Mouse (Mus musculus) heart, embryonic 16.5 days (tissue): ENCODE data around the gene Fcgr3. TPM values are rescaled to one million over a fixed set of nuclear protein-coding genes. Genes with fewer than 3 reads are reported as not detected.
"Not testable (repeated sequence)": the region's sequence is repeated elsewhere in the genome, so short reads cannot be mapped to it uniquely, and the experiment has no call there.

Experiments used
- ATAC-seq: fragments of 200-750 bp; cut with Nextera tagmentation; replicated peaks from 2 replicates; pipeline ENCODE4 v1.8.0; 2017; ENCODE audit warnings: moderate number of reproducible peaks; ENCODE audit not compliant: insufficient read depth, low FRiP score; ENCODE audit errors: extremely low read depth
- H3K27ac ChIP-seq: fragments of 300-500 bp; sonication (generic); 2 replicates; pipeline ENCODE4 v1.5.1; 2014; ENCODE audit warnings: mild to moderate bottlenecking, low read length, control low read depth, moderate library complexity
- H3K27me3 ChIP-seq: fragments of 300-500 bp; sonication (generic); 2 replicates; pipeline ENCODE4 v1.6.1; 2014; ENCODE audit warnings: low read length, mixed read lengths; ENCODE audit not compliant: control insufficient read depth, insufficient read depth
- H3K36me3 ChIP-seq: fragments of 300-500 bp; sonication (generic); 2 replicates; pipeline ENCODE4 v1.6.1; 2014; ENCODE audit not compliant: control insufficient read depth, insufficient read depth
- H3K4me1 ChIP-seq: fragments of 300-500 bp; sonication (generic); 2 replicates; pipeline ENCODE4 v1.6.1; 2014; ENCODE audit warnings: low read length, mixed read lengths; ENCODE audit not compliant: control insufficient read depth, insufficient read depth
- H3K4me2 ChIP-seq: fragments of 300-500 bp; sonication (generic); 2 replicates; pipeline ENCODE4 v1.6.1; 2014; ENCODE audit warnings: low read depth, mild to moderate bottlenecking, control low read depth, low read length
- H3K4me3 ChIP-seq: fragments of 300-500 bp; sonication (generic); 2 replicates; pipeline ENCODE4 v1.5.1; 2014; ENCODE audit warnings: mild to moderate bottlenecking, control low read depth, low read length
- H3K9ac ChIP-seq: fragments of 300-500 bp; sonication (generic); 2 replicates; pipeline ENCODE4 v1.6.1; 2014; ENCODE audit warnings: low read length, control low read depth
- H3K9me3 ChIP-seq: fragments of 300-500 bp; sonication (generic); replicated peaks from 2 replicates; pipeline ENCODE4 v1.6.1; 2016; ENCODE audit warnings: low read length; ENCODE audit not compliant: control insufficient read depth
- WGBS: fragments of 180-500 bp; shearing (Covaris S2); extraction: QIAGEN DNeasy Blood & Tissue Kit; methylation state at CpG from one replicate; pipeline ENCODE4 v1.1.7; 2014; 5-methylcytosine and 5-hydroxymethylcytosine counted together
- polyA plus RNA-seq: library from polyadenylated mRNA; unstranded; fragments of >200 nt; fragmentation: Nextera tagmentation; extraction: Ambion mirVana; gene quantifications from 2 replicates; pipeline ENCODE4 v1.2.1, GENCODE M21; 2015

The Fcgr3 gene
- polyA plus RNA-seq, 1 experiment from 2014 or later, result 10.7 TPM

DNA sequence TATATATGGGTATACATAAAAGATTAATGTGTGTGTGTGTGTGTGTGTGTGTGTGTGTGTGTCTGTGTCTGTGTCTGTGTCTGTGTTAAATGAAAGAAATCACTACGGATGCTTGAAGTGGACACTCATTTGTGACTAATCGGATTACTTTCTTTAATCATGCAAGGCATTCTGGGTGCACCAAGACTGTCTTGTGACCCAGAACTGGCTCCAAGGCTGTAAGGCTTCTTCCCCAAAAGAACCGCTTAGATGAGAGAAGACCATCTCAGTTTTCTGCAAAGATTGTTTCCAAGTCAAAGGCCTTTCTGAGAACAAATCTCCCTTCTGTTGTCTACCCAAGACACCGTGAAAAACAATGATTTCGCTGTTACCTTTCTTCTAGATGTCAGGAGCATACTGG is 12.5 kb upstream of the Fcgr3 start:
- not testable (repeated sequence) for ATAC-seq, H3K4me1 ChIP-seq, H3K27ac ChIP-seq

DNA sequence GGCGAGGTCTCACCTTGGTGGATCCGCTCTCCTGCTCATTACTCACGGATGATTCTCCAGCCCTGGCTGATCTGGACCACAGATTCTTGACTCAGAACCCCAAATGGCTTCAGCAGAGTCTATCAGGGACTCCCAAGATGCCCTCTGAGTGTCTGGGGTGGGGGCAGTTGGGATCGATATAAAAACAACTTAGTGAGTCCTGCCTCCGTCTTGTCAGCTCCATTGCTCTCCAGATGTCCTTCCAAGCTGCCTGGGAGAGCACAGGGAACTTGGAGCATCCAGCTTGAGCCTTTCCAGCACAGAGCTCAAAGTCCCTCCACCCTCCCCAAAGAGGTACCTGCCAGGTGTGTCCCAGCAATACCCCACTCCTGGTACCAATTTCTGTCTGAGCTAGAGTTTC is 11.4 kb upstream of the Fcgr3 start:
- not testable (repeated sequence) for H3K4me2 ChIP-seq, H3K9ac ChIP-seq, H3K9me3 ChIP-seq, H3K27ac ChIP-seq, H3K36me3 ChIP-seq, H3K4me3 ChIP-seq, ATAC-seq, H3K4me1 ChIP-seq
- WGBS, result 80% methylated on average over 4 of the region's 5 CpGs
- peaks cover 16% of the 10 kb centered on the region for H3K27me3 ChIP-seq

More for the DNA sequence above, 12.5 kb upstream of the Fcgr3 start:
- WGBS, result 41% methylated on average over 5 of the region's 5 CpGs
- not testable (repeated sequence) for H3K4me3 ChIP-seq, H3K4me2 ChIP-seq, H3K36me3 ChIP-seq, H3K9me3 ChIP-seq, H3K9ac ChIP-seq
- H3K27me3 ChIP-seq, result peaks cover 20% of the 10 kb centered on the region

DNA sequence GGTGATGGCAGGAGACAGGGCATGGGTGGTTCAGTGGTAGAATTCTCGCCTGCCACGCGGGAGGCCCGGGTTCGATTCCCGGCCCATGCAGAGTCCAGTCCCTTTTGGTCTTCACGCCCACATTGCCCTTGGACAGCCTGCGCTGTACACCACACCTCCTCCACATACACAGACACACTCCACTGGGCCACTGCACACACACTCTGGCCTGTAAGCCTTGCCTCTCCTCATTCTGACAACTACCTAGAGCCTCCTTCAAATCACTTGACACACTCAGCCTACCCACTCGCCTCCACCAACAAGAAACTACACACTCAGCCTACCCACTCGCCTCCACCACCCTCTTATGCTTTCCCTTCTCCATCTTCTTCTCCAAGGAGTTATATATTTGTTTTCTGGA is 9.5 kb upstream of the Fcgr3 start:
- not testable (repeated sequence) for H3K4me1 ChIP-seq, H3K4me3 ChIP-seq, H3K9ac ChIP-seq, H3K9me3 ChIP-seq, H3K36me3 ChIP-seq, H3K27ac ChIP-seq, H3K4me2 ChIP-seq
- ATAC-seq, result 0 out of 2 replicates have a peak, but pooled peaks have one; percentile 7
- H3K27me3 ChIP-seq, result peaks cover 26% of the 10 kb centered on the region
- 19% methylated on average over 4 of the region's 10 CpGs for WGBS

DNA sequence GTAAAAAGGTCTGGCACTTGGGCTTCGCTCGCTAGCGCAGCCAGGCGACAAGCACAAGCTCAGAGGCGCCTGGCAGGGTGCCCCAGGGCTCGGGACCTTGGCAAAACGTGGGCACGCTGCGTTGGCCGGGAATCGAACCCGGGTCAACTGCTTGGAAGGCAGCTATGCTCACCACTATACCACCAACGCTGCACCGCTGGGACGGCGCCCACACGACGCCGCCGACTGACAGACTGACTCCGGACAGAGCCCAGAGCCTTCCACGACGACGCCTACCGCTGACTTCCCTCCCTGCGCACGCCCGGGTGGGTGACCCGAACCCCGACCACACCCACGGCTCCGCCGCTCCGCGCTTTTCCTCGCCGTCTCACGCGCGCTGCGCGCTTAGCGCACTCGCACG is 7.5 kb upstream of the Fcgr3 start:
- H3K4me1 ChIP-seq, H3K36me3 ChIP-seq, H3K4me2 ChIP-seq, H3K9ac ChIP-seq, H3K4me3 ChIP-seq, H3K9me3 ChIP-seq, H3K27ac ChIP-seq: not testable (repeated sequence)
- no CpG with 5 or more reads among the region's 45 CpGs for WGBS
- peaks cover 24% of the 10 kb centered on the region for H3K27me3 ChIP-seq
- peak; percentile 39 for ATAC-seq

DNA sequence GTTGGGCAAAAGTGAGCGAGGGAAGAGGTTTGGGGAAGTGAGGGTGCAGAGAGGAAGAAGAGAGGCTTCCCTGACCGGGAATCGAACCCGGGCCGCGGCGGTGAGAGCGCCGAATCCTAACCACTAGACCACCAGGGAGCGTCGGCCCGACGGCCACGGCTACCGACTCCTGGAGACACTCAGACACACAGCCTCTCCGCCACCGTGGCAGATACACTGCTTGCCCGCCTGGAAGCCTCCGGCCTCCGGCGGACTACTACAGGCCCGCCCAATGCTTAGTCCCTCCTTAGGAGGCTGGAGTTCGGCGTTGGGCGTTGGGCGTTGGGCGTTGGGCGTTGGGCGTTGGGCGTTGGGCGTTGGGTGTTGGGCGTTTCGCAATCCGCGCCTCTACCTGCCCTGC is 7.0 kb upstream of the Fcgr3 start:
- not testable (repeated sequence) for H3K9ac ChIP-seq, H3K36me3 ChIP-seq, H3K4me1 ChIP-seq, H3K4me2 ChIP-seq, H3K4me3 ChIP-seq, H3K27ac ChIP-seq, H3K9me3 ChIP-seq
- H3K27me3 ChIP-seq, result peaks cover 22% of the 10 kb centered on the region
- peak; percentile 38 for ATAC-seq
- WGBS, result no CpG with 5 or more reads among the region's 35 CpGs

DNA sequence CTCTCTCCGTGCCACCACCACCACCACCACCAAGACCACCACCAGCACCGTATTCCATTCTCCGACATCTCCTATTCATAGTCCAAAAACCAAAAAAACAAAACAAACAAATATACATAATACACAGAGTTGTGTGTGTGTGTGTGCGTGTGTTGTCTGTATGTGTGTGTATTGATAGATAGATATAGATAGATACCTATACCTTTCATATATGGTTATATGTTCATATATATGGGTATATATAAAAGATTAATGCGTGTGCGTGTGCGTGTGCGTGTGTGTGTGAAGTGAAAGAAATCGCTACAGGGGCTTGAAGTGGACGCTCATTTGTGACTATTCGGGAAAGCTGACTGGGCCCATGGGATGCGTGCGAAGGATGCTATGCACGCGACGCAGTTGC is 6.1 kb upstream of the Fcgr3 start:
- not testable (repeated sequence) for ATAC-seq, H3K9me3 ChIP-seq, H3K27ac ChIP-seq, H3K36me3 ChIP-seq, H3K4me3 ChIP-seq, H3K4me1 ChIP-seq, H3K9ac ChIP-seq
- peaks cover 25% of the 10 kb centered on the region for H3K27me3 ChIP-seq
- WGBS, result 19% methylated on average over 11 of the region's 16 CpGs
- H3K4me2 ChIP-seq, result 0 out of 2 replicates have a peak overlapping the region, but pooled peaks have one; percentile 18

DNA sequence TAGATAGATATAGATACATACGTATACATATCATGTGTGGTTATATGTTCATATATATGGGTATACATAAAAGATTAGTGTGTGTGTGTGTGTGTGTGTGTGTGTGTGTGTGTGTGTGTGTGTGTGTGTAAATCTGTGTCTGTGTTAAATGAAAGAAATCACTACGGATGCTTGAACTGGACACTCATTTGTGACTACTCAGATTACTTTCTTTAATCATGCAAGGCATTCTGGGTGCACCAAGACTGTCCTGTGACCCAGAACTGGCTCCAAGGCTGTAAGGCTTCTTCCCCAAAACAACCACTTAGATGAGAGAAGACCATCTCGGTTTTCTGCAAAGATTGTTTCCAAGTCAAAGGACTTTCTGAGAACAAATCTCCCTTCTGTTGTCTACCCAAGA is 4.8 kb upstream of the Fcgr3 start:
- H3K27me3 ChIP-seq, result peaks cover 28% of the 10 kb centered on the region
- H3K9me3 ChIP-seq, H3K4me1 ChIP-seq, H3K4me2 ChIP-seq, ATAC-seq, H3K36me3 ChIP-seq, H3K9ac ChIP-seq, H3K4me3 ChIP-seq, H3K27ac ChIP-seq: not testable (repeated sequence)
- WGBS, result 61% methylated on average over 3 of the region's 3 CpGs

DNA sequence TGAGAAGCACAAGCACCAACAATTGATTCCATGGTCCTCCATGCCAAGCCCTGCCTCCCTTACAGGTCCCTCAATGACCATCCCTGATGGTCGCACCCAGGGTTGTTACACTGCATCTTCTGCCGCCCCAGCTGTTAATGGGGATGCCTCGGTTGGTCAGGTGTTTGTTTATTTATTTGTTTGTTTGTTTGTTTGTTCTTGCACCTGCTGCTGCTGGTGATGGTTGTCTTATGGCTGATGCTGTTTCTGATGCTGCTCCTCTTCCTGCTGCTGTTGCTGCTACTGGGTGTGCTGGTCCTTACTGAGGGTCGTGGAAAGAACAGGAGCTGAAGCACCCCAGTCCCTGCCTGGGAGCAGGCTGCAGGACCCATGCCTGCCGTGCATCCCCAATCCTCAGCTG is 3.2 kb upstream of the Fcgr3 start:
- not testable (repeated sequence) for H3K4me1 ChIP-seq, H3K4me2 ChIP-seq, H3K9me3 ChIP-seq, ATAC-seq, H3K4me3 ChIP-seq, H3K36me3 ChIP-seq, H3K9ac ChIP-seq, H3K27ac ChIP-seq
- WGBS, result 32% methylated on average over 5 of the region's 5 CpGs
- peaks cover 25% of the 10 kb centered on the region for H3K27me3 ChIP-seq

DNA sequence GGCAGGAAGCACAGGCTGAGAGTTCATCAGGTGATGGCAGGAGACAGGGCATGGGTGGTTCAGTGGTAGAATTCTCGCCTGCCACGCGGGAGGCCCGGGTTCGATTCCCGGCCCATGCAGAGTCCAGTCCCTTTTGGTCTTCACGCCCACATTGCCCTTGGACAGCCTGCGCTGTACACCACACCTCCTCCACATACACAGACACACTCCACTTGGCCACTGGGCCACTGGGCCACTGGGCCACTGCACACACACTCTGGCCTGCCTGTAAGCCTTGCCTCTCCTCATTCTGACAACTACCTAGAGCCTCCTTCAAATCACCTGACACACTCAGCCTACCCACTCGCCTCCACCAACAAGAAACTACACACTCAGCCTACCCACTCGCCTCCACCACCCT is 1.8 kb upstream of the Fcgr3 start:
- WGBS, result 18% methylated on average over 2 of the region's 10 CpGs
- H3K36me3 ChIP-seq, H3K4me1 ChIP-seq, H3K4me3 ChIP-seq, ATAC-seq, H3K27ac ChIP-seq, H3K9ac ChIP-seq, H3K9me3 ChIP-seq, H3K4me2 ChIP-seq: not testable (repeated sequence)
- peaks cover 25% of the 10 kb centered on the region for H3K27me3 ChIP-seq

DNA sequence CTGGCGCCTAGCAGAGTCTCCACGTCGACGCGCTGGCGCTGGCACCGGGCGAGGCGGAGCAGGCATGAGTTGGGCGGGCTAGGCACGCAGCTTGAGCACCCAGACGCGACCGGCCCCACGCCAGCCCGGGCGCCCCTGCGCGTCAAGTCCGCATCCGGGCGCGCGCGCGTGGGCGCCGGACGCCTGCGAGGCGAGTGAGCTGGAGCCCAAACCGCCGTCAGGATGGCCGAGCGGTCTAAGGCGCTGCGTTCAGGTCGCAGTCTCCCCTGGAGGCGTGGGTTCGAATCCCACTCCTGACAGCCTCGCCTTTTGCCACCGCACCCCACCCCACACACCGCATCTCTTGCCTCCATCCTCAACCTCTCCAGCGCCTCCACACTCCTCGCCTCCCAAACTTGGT is 1.0 kb upstream of the Fcgr3 start:
- H3K27me3 ChIP-seq, result peaks cover 23% of the 10 kb centered on the region
- peak overlapping the region; percentile 48 for H3K4me2 ChIP-seq
- not testable (repeated sequence) for H3K4me1 ChIP-seq, H3K27ac ChIP-seq, H3K36me3 ChIP-seq, H3K9me3 ChIP-seq, H3K9ac ChIP-seq
- WGBS, result 5% methylated on average over 24 of the region's 45 CpGs
- ATAC-seq, result peak; percentile 0; the same call in 1 of the 2 replicates
- peak overlapping the region; percentile 35; the same call in 1 of the 2 replicates for H3K4me3 ChIP-seq
